Mouse (Mus musculus) myocyte (in vitro differentiated cells): ENCODE results near the gene Ubc.

ENCODE experiments used
- CEBPB ChIP-seq: IDR thresholded peaks from 2 replicates; pipeline ENCODE4 v1.6.1; 2011; ENCODE audit warnings: mild to moderate bottlenecking, moderate library complexity; ENCODE audit not compliant: poor library complexity, insufficient read depth, severe bottlenecking
- POLR2AphosphoS2 ChIP-seq: IDR thresholded peaks from one replicate; pipeline ENCODE4 v1.6.1; 2011; ENCODE audit warnings: low read depth, control low read depth; ENCODE audit not compliant: insufficient read length

DNA sequence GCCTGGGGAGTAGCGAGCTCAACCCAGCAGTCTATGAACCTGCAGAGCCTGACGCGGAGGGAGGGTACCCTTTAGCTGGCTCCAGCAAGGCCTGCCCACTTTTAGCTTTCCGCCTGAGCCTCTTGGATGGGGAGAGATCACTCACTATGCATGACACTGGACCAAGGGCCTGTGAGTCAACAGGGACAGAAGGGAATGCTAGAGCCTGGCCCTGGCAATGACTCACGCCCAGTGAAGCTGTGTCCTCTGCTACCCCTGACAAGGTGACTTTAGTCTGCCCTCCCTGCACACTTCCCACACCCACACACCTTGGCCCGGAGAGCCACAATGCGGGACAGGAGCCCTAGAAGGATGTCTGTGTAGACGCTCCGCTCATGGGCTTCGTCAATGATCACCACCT, 36.3 kb upstream of the Ubc start:
- no peak for TF ChIP-seq POLR2AphosphoS2
- TF ChIP-seq CEBPB: no peak
